Mouse (Mus musculus) forebrain, embryonic 13.5 days (tissue): Measurements from ENCODE around the gene Fbxo9. TPM values are rescaled to one million over a fixed set of nuclear protein-coding genes. Genes with fewer than 3 reads are reported as not detected.

ENCODE experiments used
- ATAC-seq: fragments of 200-750 bp; cut with Nextera tagmentation; 2 replicates; pipeline ENCODE4 v1.8.0; 2017
- H3K27ac ChIP-seq: fragments of 300-500 bp; sonication (generic); 2 replicates; pipeline ENCODE4 v1.5.1; 2015; ENCODE audit warnings: inconsistent platforms, mild to moderate bottlenecking, moderate library complexity
- H3K27me3 ChIP-seq: fragments of 300-500 bp; sonication (generic); 2 replicates; pipeline ENCODE4 v1.6.1; 2015; ENCODE audit warnings: mild to moderate bottlenecking, inconsistent platforms
- H3K36me3 ChIP-seq: fragments of 300-500 bp; sonication (generic); 2 replicates; pipeline ENCODE4 v1.6.1; 2015; ENCODE audit warnings: mild to moderate bottlenecking, inconsistent platforms; ENCODE audit not compliant: poor library complexity, severe bottlenecking
- H3K4me1 ChIP-seq: fragments of 300-500 bp; sonication (generic); 2 replicates; pipeline ENCODE4 v1.6.1; 2015; ENCODE audit warnings: inconsistent platforms
- H3K4me2 ChIP-seq: fragments of 300-500 bp; sonication (generic); 2 replicates; pipeline ENCODE4 v1.6.1; 2015; ENCODE audit warnings: inconsistent platforms, mild to moderate bottlenecking, moderate library complexity
- H3K4me3 ChIP-seq: fragments of 300-500 bp; sonication (generic); 2 replicates; pipeline ENCODE4 v1.5.1; 2015; ENCODE audit warnings: mild to moderate bottlenecking, inconsistent platforms
- H3K9ac ChIP-seq: fragments of 300-500 bp; sonication (generic); 2 replicates; pipeline ENCODE4 v1.6.1; 2015; ENCODE audit warnings: mild to moderate bottlenecking, inconsistent platforms
- H3K9me3 ChIP-seq: fragments of 300-500 bp; sonication (generic); replicated peaks from 2 replicates; pipeline ENCODE4 v1.6.1; 2016; ENCODE audit warnings: inconsistent platforms
- WGBS: fragments of 180-500 bp; shearing (Covaris S2); methylation state at CpG from one replicate; pipeline ENCODE4 v1.1.7; 2015; 5-methylcytosine and 5-hydroxymethylcytosine counted together
- polyA plus RNA-seq: library from polyadenylated mRNA; unstranded; fragments of >200 nt; fragmentation: Nextera tagmentation; extraction: Ambion mirVana; gene quantifications from 2 replicates; pipeline ENCODE4 v1.2.1, GENCODE M21; 2015

The Fbxo9 gene
- polyA plus RNA-seq, 1 experiment from 2014 or later: 32.4 TPM

DNA sequence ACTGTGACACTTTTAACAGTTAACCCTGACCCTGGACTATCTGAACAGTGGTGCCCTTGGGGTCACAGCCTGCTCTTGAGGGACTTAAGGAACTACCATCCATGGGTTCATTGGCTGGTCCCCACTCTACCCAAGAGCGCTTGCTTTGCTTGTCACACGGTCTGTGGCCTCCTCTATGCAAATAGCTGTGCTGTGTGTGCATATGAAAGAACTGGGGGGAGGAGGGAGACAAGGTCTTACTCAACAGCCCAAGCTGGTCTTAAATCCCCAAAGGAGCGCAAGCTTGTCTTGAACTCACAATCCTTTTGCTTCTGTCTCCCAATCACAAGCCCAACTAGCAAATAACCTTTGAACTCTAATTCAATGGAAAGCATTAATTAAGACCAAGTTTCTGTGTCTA, 54.6 kb downstream of the Fbxo9 start:
- no peak overlapping the region for H3K27ac ChIP-seq
- H3K4me1 ChIP-seq: no peaks in the 10 kb centered on the region
- no peaks in the 10 kb centered on the region for H3K27me3 ChIP-seq
- H3K4me3 ChIP-seq: no peak overlapping the region
- 74% methylated on average over 3 of the region's 3 CpGs for WGBS
- ATAC-seq: no peak
- no peaks in the 10 kb centered on the region for H3K36me3 ChIP-seq
- no peak overlapping the region for H3K4me2 ChIP-seq
- no peaks in the 10 kb centered on the region for H3K9me3 ChIP-seq
- no peak overlapping the region for H3K9ac ChIP-seq

DNA sequence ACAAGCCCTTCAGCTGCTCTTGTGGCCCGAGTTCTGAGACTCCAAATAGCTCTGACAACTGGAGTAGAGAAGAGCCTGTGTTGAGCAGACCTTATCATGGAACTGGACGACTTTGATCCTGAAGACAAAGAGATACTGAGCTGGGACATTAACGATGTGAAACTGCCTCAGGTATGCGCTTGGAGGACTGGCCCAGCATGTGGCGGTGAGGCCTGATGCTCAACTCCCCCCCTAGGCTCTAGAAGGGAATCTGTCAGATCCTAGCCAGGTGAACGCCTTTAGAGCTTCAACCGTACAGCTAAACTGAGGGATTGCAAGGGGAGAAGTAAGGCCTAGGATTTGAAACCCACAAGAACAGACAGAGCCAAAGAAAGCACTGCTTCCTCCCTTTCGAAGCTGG, 55.0 kb downstream of the Fbxo9 start:
- no peaks in the 10 kb centered on the region for H3K36me3 ChIP-seq
- no peaks in the 10 kb centered on the region for H3K9me3 ChIP-seq
- H3K9ac ChIP-seq: no peak overlapping the region
- WGBS: 78% methylated on average over 8 of the region's 8 CpGs
- H3K4me2 ChIP-seq: no peak overlapping the region
- no peak overlapping the region for H3K27ac ChIP-seq
- no peak overlapping the region for H3K4me3 ChIP-seq
- no peak for ATAC-seq
- no peaks in the 10 kb centered on the region for H3K27me3 ChIP-seq
- no peaks in the 10 kb centered on the region for H3K4me1 ChIP-seq

DNA sequence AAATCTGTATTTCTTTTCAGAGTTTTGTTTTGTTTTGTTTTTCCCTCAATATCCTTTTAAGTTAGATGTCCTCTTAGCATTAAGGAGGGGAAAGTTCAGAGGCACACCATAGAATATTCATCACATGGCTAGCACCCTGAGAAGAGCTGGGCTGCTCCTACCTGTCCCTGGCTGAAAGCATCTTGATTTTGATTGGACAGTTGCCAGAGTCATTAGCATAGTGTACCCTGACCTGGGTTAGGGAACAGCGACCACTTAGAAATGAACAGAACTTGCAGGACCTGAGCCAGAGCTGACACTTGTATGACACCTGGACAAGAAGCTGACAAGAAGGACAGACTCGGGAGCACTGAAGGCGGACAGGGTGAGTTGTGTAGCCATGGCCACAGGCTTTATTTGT, 57.2 kb downstream of the Fbxo9 start, which contains the start of gene Gcm1:
Gene Gcm1 (plus strand): TSS at position 248 of the 400 bp plus-strand sequence.
- 69% methylated on average over 3 of the region's 3 CpGs for WGBS
- Histone ChIP-seq H3K4me3 (no peak within 1 kb of the TSS), H3K9me3 (no peaks in the 10 kb centered on the region)

DNA sequence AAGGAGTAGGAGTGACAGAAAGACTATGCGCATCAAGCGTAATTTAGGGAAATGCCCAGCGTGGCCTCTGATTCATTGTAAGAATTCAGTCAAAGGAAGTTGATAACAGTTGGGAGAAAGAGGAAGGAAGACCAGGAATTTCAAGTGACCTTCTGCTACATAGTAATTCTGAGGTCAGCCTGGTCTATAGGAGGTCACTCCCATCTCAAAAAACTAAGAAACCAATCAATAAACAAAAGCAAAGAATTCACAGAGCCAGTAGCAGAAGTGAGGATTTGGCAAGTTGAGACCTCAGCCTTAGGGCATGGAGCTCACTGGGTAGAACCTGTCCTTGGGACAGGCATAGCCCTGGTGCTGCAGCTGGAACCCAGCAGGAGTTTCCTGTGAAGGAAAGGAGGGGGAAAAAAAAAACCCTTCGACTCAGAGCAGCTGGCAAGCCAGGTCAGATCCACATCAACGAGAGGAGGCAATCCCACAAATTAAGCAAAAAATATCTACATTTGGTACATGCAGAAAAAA, 58.4 kb downstream of the Fbxo9 start:
- H3K9me3 ChIP-seq: no peaks in the 10 kb centered on the region
- H3K4me2 ChIP-seq: no peak overlapping the region
- no peak overlapping the region for H3K4me3 ChIP-seq
- H3K36me3 ChIP-seq: no peaks in the 10 kb centered on the region
- H3K27me3 ChIP-seq: no peaks in the 10 kb centered on the region
- H3K9ac ChIP-seq: no peak overlapping the region
- H3K4me1 ChIP-seq: no peaks in the 10 kb centered on the region
- no peak for ATAC-seq
- no peak overlapping the region for H3K27ac ChIP-seq
- 66% methylated on average over 5 of the region's 5 CpGs for WGBS

More for the DNA sequence above, 57.2 kb downstream of the Fbxo9 start, which contains the start of gene Gcm1:
- no peak within 1 kb of the TSS for H3K4me2 ChIP-seq
- no peaks in the 10 kb centered on the region for H3K4me1 ChIP-seq
- H3K9ac ChIP-seq: no peak within 1 kb of the TSS
- no peaks in the 10 kb centered on the region for H3K27me3 ChIP-seq
- no peaks in the 10 kb centered on the region for H3K36me3 ChIP-seq
- no peak for ATAC-seq
- H3K27ac ChIP-seq: no peak within 1 kb of the TSS

DNA sequence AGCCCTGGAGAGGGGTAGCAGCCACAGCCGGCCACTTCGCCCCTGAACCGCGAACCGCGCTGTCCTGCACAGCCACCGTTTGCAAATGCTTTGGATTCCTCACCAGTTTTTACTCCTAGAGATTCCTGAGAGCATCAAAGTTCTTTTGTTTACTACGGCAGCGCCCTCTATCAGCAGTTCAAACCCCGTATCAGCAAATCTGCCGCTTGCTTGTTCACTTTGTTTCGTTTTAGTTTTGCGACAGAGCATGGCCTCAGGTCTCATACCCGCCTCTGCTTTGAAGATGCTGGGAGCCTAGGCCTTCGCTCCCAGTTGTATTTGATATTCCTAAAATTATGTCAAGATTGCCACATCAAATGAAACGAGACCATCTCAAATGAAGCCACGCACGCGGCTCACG, 62.1 kb downstream of the Fbxo9 start:
- Histone ChIP-seq H3K27ac (no peak overlapping the region), H3K36me3 (no peaks in the 10 kb centered on the region), H3K4me2 (no peak overlapping the region), H3K4me1 (no peaks in the 10 kb centered on the region), H3K27me3 (no peaks in the 10 kb centered on the region), H3K4me3 (no peak overlapping the region), H3K9ac (no peak overlapping the region), H3K9me3 (no peaks in the 10 kb centered on the region)
- 61% methylated on average over 20 of the region's 20 CpGs for WGBS
- no peak for ATAC-seq

DNA sequence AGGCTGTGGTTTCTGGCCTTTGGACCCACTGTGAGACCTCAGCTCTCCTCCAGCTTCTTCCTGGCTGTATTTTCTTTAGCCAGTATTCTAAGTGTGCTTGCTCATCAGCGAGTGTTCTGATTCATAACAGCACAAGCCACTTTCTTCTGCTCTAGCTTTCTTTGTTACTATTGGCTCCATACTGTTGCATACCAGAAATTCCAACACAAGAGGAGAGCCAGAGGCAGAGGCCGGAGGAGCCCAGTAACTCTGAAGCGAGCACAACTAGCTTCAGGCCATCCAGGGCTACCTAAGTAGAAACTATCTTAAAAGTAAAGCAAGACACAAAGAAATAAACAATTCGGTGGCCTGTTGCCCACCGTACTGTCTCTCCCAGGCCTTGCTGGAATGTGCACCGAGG, 63.7 kb downstream of the Fbxo9 start:
- Histone ChIP-seq H3K4me3 (no peak overlapping the region), H3K9ac (no peak overlapping the region), H3K4me1 (no peaks in the 10 kb centered on the region), H3K36me3 (no peaks in the 10 kb centered on the region), H3K4me2 (no peak overlapping the region), H3K27me3 (no peaks in the 10 kb centered on the region), H3K27ac (no peak overlapping the region), H3K9me3 (no peaks in the 10 kb centered on the region)
- ATAC-seq: no peak
- 80% methylated on average over 6 of the region's 6 CpGs for WGBS

DNA sequence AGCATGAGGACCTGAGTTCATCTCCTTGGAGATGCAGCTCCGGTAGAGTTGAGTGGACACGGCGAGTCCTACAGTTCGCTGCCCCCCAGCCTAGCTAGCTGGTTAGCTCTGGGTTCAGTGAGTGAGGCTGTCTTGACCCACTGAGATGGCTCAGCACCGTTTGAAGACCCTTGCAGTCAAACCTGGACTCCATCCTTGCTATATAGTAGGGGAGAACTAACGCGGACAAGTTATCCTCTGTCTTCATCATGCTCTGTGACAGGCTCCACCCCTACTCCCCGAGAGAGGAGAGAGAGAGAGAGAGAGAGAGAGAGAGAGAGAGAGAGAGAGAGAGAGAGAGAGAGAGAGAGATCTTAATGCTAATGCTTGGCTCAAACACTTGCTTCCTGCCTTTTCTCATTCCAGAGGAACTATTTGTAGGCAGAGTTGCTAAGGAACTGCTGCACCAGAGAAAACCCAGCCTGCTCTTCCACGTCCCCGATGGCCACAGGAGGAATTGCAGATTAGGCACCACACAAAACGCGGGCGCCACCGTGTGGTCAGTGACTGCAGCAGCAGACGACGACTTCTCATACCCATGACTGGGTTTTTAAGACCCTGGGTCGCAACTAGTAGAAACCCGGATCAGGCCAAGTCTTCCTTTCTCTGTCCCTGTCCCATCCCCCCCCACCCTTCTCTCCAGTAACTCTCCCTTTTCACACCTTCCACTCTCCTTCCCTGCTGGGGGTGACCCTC, 69.9 kb downstream of the Fbxo9 start:
- no peaks in the 10 kb centered on the region for H3K36me3 ChIP-seq
- no peaks in the 10 kb centered on the region for H3K9me3 ChIP-seq
- no peaks in the 10 kb centered on the region for H3K4me1 ChIP-seq
- no peak overlapping the region for H3K27ac ChIP-seq
- WGBS: 39% methylated on average over 18 of the region's 18 CpGs
- peak; percentile 70 for ATAC-seq
- no peak overlapping the region for H3K4me2 ChIP-seq
- no peak overlapping the region for H3K4me3 ChIP-seq
- no peaks in the 10 kb centered on the region for H3K27me3 ChIP-seq
- H3K9ac ChIP-seq: no peak overlapping the region

DNA sequence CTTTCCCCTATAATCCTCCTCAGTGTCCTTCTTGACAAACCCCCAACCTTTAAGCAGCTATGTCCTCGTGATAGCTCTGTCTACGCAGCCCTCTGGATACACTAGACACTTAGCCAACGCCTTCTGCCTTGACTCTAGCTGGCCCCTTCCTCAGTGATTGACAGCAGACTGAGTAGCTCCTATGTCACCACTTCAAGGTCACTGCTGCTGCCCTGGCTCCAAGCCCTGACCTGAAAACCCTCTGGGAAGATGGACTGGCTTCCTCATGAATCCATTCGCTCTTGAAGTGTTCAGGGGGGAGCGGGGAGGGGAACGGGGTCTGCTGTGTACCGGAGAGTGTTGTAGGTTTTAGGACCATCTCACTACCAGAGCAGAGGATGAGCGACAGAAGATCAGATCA, 73.0 kb downstream of the Fbxo9 start:
- ATAC-seq: no peak
- WGBS: 93% methylated on average over 8 of the region's 8 CpGs
- H3K27ac ChIP-seq: no peak overlapping the region
- no peak overlapping the region for H3K9ac ChIP-seq
- H3K4me2 ChIP-seq: no peak overlapping the region
- no peaks in the 10 kb centered on the region for H3K4me1 ChIP-seq
- no peaks in the 10 kb centered on the region for H3K9me3 ChIP-seq
- H3K4me3 ChIP-seq: no peak overlapping the region
- H3K36me3 ChIP-seq: no peaks in the 10 kb centered on the region
- no peaks in the 10 kb centered on the region for H3K27me3 ChIP-seq

DNA sequence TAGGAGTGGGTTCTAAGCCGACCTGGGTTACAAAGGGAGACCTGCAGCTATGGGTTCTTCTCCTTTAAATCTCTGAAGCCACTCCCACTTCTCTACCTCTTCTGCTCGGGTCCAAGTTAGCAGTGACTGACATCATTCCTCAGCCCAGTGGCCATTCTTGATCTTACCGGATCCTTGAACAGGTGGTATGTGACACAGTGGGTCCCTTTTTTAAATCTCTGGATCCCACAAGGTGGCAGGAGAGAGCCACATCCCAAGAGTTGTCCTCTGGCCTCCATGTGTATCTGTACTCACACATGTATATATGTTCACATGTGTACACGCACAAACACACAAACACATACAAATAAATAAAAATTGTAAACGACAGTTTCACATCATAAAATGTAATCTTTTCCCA, 73.6 kb downstream of the Fbxo9 start:
- no peaks in the 10 kb centered on the region for H3K9me3 ChIP-seq
- no peak for ATAC-seq

DNA sequence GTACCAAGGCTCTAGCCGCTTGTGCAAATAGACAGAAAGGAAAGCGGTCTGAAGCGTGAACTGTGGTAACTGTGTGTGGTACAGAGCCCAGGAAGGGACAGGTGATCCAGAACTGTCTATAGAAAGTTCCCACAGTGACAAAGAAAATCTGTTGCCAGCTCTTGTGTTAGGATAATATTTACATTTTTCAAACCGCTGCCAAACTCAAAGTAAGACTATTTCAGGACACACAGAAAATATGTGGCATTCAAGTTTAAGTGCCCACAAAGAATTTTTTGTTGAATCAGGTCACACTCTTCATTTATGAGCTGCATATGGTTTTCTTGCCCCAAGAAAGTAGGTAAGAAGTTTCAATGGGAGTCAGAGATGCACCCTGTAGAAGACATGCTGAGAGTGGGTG, 75.9 kb downstream of the Fbxo9 start:
- Histone ChIP-seq H3K4me1 (no peaks in the 10 kb centered on the region), H3K27ac (no peak overlapping the region), H3K9ac (no peak overlapping the region), H3K4me2 (no peak overlapping the region), H3K9me3 (no peaks in the 10 kb centered on the region), H3K27me3 (no peaks in the 10 kb centered on the region), H3K4me3 (no peak overlapping the region), H3K36me3 (no peaks in the 10 kb centered on the region)
- 95% methylated on average over 4 of the region's 4 CpGs for WGBS
- ATAC-seq: no peak

More for the DNA sequence above, 73.6 kb downstream of the Fbxo9 start:
- no peak overlapping the region for H3K4me2 ChIP-seq
- 78% methylated on average over 5 of the region's 5 CpGs for WGBS
- no peaks in the 10 kb centered on the region for H3K4me1 ChIP-seq
- H3K9ac ChIP-seq: no peak overlapping the region
- no peak overlapping the region for H3K27ac ChIP-seq
- no peaks in the 10 kb centered on the region for H3K27me3 ChIP-seq
- H3K4me3 ChIP-seq: no peak overlapping the region
- H3K36me3 ChIP-seq: no peaks in the 10 kb centered on the region

Other genes starting within 250 kb of the Fbxo9 start
- gene Elovl5, start 191.7 kb downstream of the Fbxo9 start, polyA plus RNA-seq: 60.9 and 61.6 TPM in 2 replicates
- gene Gcm1, start 57.1 kb downstream of the Fbxo9 start, polyA plus RNA-seq: not detected in 2 replicates
- gene Ick, start 127 bp upstream of the Fbxo9 start, polyA plus RNA-seq: 34.3 and 34.6 TPM in 2 replicates
- gene Gsta4, start 73.7 kb upstream of the Fbxo9 start, polyA plus RNA-seq: 19.9 and 28.5 TPM in 2 replicates
- gene Gsta1, start 121.6 kb upstream of the Fbxo9 start, polyA plus RNA-seq: not detected in 2 replicates
- gene Gm3776, start 148.1 kb upstream of the Fbxo9 start, polyA plus RNA-seq: not detected in 2 replicates
- not detected in 2 replicates for gene Gm10639, start 180.9 kb upstream of the Fbxo9 start, polyA plus RNA-seq
- gene Omt2a, start 205.7 kb upstream of the Fbxo9 start, polyA plus RNA-seq: not detected in 2 replicates
- gene Omt2b, start 218.5 kb upstream of the Fbxo9 start, polyA plus RNA-seq: not detected in 2 replicates
- not detected in 2 replicates for gene Gsta2, start 246.7 kb upstream of the Fbxo9 start, polyA plus RNA-seq